Mouse (Mus musculus): ENCODE data around the gene Foxf1. TPM values are rescaled to one million over a fixed set of nuclear protein-coding genes. Genes with fewer than 3 reads are reported as not detected.

The Foxf1 gene
- total RNA-seq, 2 experiments from 2014 or later: 0.87 to 1.0 TPM

- no peak for DNase-seq (ENCODE audit: extremely low spot score in 1 of 2, low spot score in 1 of 2)
Measured at GRCm38 (mm10) chr8:121081398-121081797, 2.8 kb upstream of the Foxf1 start.

DNA sequence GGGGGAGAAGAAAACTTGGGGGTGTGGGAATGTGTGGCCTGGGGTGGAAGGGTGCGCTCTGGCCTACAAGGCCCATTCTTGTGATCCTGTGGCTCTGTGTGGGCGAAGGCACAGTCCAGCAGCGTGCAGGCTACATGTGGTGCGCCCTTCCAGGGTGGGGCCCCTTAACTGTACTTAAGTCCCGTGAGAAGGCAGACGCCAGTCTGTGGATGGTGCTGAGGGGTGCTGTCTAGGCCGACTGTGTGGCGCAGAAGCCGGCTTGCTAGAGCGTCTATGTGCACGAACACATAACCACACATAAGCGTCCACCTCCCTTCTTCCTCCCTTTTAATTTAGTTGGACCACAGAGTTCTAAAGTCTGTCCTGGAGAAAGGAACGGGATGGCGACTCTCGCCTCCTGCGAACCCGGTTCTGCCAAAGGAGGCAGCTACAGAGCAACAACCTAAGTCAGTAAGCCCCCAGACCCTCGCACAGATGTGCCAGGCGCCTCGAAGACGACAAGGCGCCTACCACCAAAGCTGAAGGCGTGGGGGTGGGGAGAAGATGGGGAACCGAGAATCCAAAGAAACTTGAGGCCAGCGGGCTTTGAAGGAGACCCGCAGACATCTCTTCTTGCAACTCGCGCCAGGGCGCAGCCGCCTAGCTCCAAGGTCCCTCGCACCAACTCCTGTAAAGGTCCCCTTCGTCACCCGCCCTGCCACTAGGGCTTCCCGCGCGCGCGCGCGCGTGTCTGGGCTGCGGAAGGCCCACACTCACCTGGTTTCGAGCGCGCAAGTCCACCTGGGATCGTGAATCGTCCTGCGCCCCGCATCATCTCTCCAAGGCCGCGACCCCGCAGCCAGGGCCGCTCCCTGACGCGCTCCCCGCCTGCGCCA, 1.7 kb upstream of the Foxf1 start:
- DNase-seq (ENCODE audit: extremely low spot score in 1 of 2, low spot score in 1 of 2): no peak

DNA sequence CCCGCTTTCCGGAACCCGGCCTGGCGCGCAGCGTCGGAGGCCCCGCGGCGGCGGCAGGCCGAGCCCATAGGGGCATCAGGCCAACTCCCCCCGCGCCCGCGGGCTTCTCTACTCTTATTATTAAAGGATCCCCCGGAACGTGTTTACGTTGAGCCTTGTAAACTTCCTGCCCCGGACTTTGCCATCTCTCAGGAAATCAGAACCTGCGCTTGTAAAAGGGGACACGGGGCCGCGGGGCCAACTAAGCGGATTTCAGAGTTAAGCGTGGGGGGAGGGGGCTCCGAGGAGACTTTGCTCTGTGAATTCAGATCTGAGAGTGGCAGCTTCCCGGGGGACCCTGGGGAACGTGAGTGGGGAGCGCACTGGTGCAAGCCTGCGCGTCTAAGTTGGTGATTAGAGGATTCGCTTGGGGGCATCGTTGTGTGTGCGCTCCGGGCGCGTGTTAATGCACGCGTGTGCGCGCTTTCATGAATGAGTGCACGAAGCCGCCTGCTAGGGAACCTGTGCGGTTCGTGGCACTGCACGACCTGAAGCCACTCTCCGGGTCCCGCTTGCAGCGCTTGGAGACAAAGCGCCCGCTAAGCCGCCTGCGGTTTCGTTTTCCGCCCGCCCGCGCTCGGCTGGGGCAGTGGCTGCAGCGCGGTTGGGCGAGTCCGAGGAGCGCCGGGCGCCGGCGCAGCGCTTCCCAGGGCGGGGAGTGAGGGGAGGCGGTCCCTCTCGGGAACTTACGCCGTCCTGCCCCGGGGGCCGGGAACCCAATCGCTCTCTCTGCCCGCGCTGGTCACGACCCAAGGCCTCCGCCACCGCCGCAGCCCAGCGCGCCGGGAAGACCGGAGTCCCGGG, 872 bp upstream of the Foxf1 start:
- DNase-seq (ENCODE audit: extremely low spot score in 1 of 2, low spot score in 1 of 2): no peak

GRCm38 (mm10) chr8:121083936-121084209, 313 bp upstream of the Foxf1 start:
- DNase-seq (ENCODE audit: extremely low spot score in 1 of 2, low spot score in 1 of 2): no peak

GRCm38 (mm10) chr8:121085011-121085410, 825 bp downstream of the Foxf1 start:
- DNase-seq (ENCODE audit: extremely low spot score in 1 of 2, low spot score in 1 of 2): no peak

DNA sequence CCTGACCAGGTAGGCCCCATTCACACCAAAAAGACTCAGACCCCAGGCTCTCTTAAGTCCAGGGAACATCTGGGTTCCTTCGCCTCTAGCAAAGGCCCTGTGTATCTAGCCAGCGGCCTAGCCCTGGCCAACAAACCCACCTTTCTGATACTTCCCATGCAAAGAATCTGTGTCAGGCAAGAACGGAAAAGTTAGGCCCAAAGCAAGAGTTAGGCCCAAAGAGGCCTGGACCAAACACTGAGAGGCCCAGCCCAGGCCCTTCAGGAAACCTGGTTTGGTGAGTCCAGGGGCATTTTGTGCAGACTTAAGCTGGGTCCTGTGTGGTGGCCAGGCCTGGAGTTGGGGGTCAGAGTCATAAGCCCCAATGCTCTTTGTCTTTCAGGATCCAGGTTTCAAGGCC, 1.4 kb downstream of the Foxf1 start:
- DNase-seq (ENCODE audit: extremely low spot score in 1 of 2, low spot score in 1 of 2): no peak

- DNase-seq (ENCODE audit: extremely low spot score in 1 of 2, low spot score in 1 of 2): no peak
Measured at GRCm38 (mm10) chr8:121086004-121086900, 2.1 kb downstream of the Foxf1 start.

DNA sequence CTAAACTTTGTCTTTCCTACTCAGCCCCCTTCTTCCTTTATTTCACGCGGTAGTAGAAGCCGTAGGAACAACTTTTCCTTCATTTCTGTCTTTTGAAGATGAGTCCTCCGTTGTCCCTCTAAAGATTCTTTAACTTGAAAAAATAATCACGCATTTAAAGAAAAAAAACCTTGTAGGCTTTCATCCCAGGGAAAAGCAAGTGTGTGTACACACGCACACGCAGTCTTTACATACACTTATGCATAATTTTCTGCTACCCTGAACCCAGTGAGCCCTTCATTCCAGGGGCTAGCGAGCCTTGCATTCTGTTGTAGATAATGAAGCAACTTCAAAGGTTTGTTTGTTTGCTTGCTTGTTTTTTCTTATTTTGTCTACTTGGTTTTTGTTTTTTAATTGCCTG, 4.1 kb downstream of the Foxf1 start:
- DNase-seq (ENCODE audit: extremely low spot score in 1 of 2, low spot score in 1 of 2): no peak

DNA sequence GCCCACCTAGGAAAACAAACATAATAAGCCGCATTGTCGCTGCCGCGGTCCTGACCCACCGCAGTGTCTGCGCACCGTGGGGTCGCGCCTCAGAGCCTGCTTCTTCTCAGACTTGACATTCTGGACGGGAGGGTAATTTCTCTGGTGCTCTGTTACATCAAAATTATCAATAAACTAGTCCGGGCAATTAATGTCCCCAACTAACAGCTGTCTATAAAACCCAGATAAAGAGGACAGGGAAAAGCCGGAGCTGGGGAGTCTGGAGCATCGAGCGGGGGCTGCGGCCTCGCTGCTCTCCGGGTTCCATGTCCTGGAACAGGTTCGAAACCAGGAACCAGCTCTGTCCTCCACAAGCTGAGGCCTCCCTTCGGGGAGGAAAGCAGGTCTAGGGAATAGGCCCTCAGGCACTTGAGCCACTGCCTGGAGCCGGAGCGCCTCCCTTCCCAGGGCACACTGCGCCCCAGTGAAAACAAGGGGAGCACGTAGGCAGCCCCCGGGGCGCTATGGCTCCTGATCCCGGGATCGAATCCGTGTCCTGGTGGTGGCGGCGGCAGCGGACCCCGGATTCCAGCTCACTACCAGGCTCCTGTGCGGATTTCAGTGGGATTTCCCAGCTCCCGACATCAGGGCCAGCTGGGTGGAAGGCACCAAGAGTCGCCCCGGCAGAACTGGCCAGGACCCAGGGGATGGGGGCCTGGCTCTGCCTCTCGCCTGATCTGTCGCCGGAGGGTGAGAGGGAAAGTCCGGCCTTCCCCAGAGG, 4.9 kb downstream of the Foxf1 start:
- DNase-seq (ENCODE audit: extremely low spot score in 1 of 2, low spot score in 1 of 2): no peak

DNA sequence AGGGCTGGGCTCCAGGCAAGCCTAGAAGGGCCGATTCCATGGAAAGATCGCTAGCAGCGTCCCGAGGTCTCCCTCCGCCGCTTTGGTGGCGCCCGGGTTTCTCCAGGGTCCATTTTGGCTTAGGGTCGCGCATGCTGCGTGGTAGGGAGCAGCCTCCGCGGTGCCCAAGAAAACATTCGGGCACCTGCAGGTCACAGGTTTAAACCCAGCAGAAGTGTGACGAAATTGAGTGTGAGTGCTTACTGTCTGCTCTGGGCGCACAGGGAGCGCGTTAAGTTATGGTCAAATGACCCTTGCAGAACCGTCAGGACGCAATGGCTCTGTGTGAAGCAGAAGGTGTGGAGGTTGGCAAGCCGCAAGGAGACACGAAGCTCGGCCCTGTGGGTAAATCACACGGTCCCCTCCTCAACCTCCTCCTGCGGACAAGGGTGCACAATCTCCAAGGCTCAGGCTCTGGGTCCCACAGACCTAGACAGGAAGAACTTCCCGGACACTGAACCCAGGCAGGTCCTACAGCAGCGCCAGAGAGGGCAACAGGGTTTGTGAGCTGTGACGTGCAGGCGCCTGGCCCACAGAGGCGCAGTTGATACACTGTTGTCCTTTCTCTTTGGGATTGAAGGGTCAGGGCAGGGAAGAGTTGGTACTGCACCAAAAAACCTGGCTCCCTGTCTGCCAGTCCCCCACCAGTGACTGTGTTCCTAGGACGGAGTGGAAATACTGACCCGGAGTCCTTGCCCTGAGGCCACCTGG, 5.6 kb downstream of the Foxf1 start:
- no peak for DNase-seq (ENCODE audit: extremely low spot score in 1 of 2, low spot score in 1 of 2)

DNA sequence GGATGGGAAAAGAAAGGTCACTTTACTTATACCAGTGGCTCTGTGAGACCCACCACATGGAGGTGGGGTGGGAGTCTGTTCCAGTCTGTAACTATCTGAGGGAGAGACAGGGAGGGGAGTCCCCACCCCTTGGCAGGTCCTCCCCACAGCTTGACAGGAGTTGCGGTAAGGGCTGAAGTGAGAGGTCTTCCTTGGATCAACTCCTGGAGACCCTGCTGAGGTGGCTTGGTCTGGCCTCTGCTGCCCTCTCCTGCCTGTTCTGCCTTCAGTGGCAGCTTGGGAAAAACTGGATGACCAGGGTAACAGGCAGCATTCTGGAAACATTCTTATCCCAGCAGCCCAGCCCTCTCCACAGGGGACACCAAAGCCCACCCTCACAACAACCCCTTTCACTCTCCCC, 6.5 kb downstream of the Foxf1 start:
- no peak for DNase-seq (ENCODE audit: extremely low spot score in 1 of 2, low spot score in 1 of 2)

DNA sequence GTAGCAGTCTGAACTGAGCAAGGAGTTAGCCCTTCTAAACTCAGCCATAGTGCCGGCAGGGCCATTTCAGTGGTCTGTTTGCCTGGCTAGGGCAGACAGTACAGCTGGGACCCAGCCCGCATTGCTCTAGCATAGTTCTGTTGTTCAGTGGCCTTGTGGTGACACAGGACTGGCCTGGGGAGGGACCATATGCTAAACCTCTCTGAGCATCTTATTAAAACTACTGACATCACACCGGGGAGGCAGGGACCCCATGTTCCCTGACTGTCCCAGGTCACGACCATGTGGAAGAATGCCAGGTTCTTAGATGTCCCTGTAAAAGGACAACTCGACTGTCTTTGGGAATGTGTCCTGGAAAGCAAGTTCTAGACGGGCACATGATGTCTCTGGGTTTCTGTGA, 8.0 kb downstream of the Foxf1 start:
- no peak for DNase-seq (ENCODE audit: extremely low spot score in 1 of 2, low spot score in 1 of 2)

DNA sequence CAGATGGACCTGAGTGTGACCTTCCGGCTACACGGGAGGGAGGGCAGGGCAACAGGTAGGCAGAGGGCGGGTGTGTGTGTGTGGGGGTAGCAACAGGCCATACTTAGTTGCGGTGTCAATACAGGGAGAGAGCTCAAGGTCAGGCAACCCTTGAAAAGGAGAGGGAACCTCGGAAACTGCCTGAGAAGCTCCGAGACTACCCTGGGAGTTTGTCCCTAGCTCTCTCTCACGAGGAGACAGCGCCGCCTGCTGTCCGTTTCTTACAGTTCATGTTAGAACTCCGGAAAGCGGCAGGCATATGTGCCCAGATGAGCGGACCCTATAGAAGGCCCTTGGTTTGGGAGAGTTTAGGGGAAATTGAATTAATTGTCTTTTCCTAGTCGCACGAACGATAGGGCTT, 8.4 kb downstream of the Foxf1 start:
- peak; percentile 77 to 97 for DNase-seq (ENCODE audit: extremely low spot score in 1 of 2, low spot score in 1 of 2)

GRCm38 (mm10) chr8:121093496-121093895, 9.3 kb downstream of the Foxf1 start:
- no peak for DNase-seq (ENCODE audit: extremely low spot score in 1 of 2, low spot score in 1 of 2)

GRCm38 (mm10) chr8:121104049-121104818, 20.0 kb downstream of the Foxf1 start:
- peak; percentile 64 to 87 for DNase-seq (ENCODE audit: extremely low spot score in 1 of 2, low spot score in 1 of 2)

GRCm38 (mm10) chr8:121107668-121108656, 23.8 kb downstream of the Foxf1 start, which contains the start of gene Mthfsd:
Gene Mthfsd, minus strand, starts transcription at chr8:121108392.
- peak; percentile 96 to 98 for DNase-seq (ENCODE audit: extremely low spot score in 1 of 2, low spot score in 1 of 2)

DNA sequence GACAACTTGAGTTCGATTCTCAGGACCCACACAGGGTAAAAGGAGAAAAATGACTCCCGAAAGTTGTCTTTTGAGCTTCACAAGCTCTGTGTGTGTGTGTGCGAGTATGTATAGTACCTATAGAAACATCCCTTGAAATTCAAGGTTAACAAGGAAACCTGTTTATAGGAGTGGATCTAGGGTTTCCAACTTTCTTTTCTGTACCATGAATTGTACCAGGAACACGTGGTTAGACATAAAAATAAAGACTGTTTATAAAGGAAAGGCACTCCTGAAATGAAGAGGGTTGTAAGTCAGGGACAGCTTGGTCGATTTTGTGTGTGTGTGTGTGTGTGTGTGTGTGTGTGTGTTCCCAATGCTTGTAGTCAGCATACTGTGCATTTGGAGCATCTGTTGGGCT, 24.5 kb downstream of the Foxf1 start:
- no peak for DNase-seq (ENCODE audit: extremely low spot score in 1 of 2, low spot score in 1 of 2)
